In genomic region chr7:6823673-6824072, GRCm38 (mm10) we compare ENCODE assay signal across 14 mouse cellular contexts.
A peak's percentile ranks its signal among the peaks of the same experiment; 100 is the strongest.
DNase-seq lines count a peak whose midpoint lies in the region; ATAC-seq lines count a peak whose summit lies in the region.
"Had no signal": no experiment of that assay in that cellular context is flagged by ENCODE, and none has a peak within 500 bp of the region (broad histone marks: within the 10 kb centered on the region; RNA-seq: fewer than 3 reads in every experiment).

No protein-coding gene starts in this region.

- no peaks in the 10 kb centered on the region for H3K27me3 ChIP-seq in intestine, embryonic 16.5 days (replicated peaks; ENCODE audit: control insufficient read depth, insufficient read depth, low read length)
- no peaks in the 10 kb centered on the region for H3K27me3 ChIP-seq in intestine, embryonic 15.5 days (replicated peaks)
- H3K27me3 ChIP-seq in midbrain, embryonic 10.5 days (ENCODE audit: low read depth, poor library complexity, severe bottlenecking), result no peaks in the 10 kb centered on the region
- H3K27me3 ChIP-seq in midbrain, embryonic 16.5 days (ENCODE audit: control insufficient read depth, insufficient read depth, low read depth, low read length), result no peaks in the 10 kb centered on the region
- H3K27me3 ChIP-seq in limb, embryonic 11.5 days (ENCODE audit: control insufficient read depth, insufficient read depth, low read length), result no peaks in the 10 kb centered on the region
- H3K27me3 ChIP-seq: liver, embryonic 12.5 days had no signal

- peaks cover 13% of the 10 kb centered on the region for H3K4me1 ChIP-seq in intestine, embryonic 16.5 days (ENCODE audit: control insufficient read depth, insufficient read depth, low read length)
- H3K4me1 ChIP-seq in intestine, embryonic 15.5 days (replicated peaks), result 0 out of 2 replicates have a peak, but pooled peaks cover 3% of the 10 kb centered on the region
- H3K4me1 ChIP-seq in midbrain, embryonic 10.5 days, result peaks cover 30% of the 10 kb centered on the region
- H3K4me1 ChIP-seq in midbrain, embryonic 16.5 days (ENCODE audit: control insufficient read depth, insufficient read depth, low read length), result peaks cover 2% of the 10 kb centered on the region; the same call in 1 of the 2 replicates
- peaks cover 5% of the 10 kb centered on the region; the same call in 1 of the 2 replicates for H3K4me1 ChIP-seq in limb, embryonic 11.5 days (ENCODE audit: control insufficient read depth, insufficient read depth, low read length)
- H3K4me1 ChIP-seq: liver, embryonic 12.5 days had no signal

- no peak overlapping the region for H3K4me2 ChIP-seq in intestine, embryonic 16.5 days (ENCODE audit: low read depth, low read length)
- no peak overlapping the region for H3K4me2 ChIP-seq in intestine, embryonic 15.5 days (replicated peaks)
- H3K4me2 ChIP-seq in midbrain, embryonic 16.5 days (ENCODE audit: low read length), result no peak overlapping the region
- H3K4me2 ChIP-seq in limb, embryonic 11.5 days (ENCODE audit: low read depth, severe bottlenecking), result no peak overlapping the region
- H3K4me2 ChIP-seq: hindbrain, embryonic 14.5 days; liver, embryonic 12.5 days had no signal

- 48% methylated on average over 2 of the region's 2 CpGs for WGBS in intestine, embryonic 16.5 days
- WGBS in intestine, embryonic 15.5 days, result 36% methylated on average over 2 of the region's 2 CpGs
- 22% methylated on average over 2 of the region's 2 CpGs for WGBS in midbrain, embryonic 10.5 days
- 11% methylated on average over 2 of the region's 2 CpGs for WGBS in midbrain, embryonic 16.5 days
- 66% methylated on average over 2 of the region's 2 CpGs for WGBS in limb, embryonic 11.5 days

- no peak overlapping the region for H3K27ac ChIP-seq in intestine, embryonic 16.5 days (ENCODE audit: low read length)
- no peak overlapping the region for H3K27ac ChIP-seq in intestine, embryonic 15.5 days
- H3K27ac ChIP-seq in midbrain, embryonic 10.5 days (replicated peaks), result no peak overlapping the region
- H3K27ac ChIP-seq in midbrain, embryonic 16.5 days (ENCODE audit: low read length), result no peak overlapping the region
- 0 out of 2 replicates have a peak overlapping the region, but pooled peaks have one; percentile 18 for H3K27ac ChIP-seq in limb, embryonic 11.5 days (replicated peaks; ENCODE audit: low read depth, low read length)
- H3K27ac ChIP-seq: hindbrain, embryonic 14.5 days; liver, embryonic 12.5 days had no signal

- no peaks in the 10 kb centered on the region for H3K36me3 ChIP-seq in intestine, embryonic 16.5 days (ENCODE audit: control insufficient read depth, insufficient read depth, low read length)
- H3K36me3 ChIP-seq in intestine, embryonic 15.5 days, result no peaks in the 10 kb centered on the region
- no peaks in the 10 kb centered on the region for H3K36me3 ChIP-seq in midbrain, embryonic 10.5 days
- H3K36me3 ChIP-seq in midbrain, embryonic 16.5 days (ENCODE audit: control insufficient read depth, insufficient read depth, low read length), result no peaks in the 10 kb centered on the region
- no peaks in the 10 kb centered on the region for H3K36me3 ChIP-seq in limb, embryonic 11.5 days (ENCODE audit: control insufficient read depth, insufficient read depth, low read length)
- H3K36me3 ChIP-seq: liver, embryonic 12.5 days had no signal

- DNase-seq in midbrain, embryonic 10.5 days (ENCODE audit: low spot score), result peak; percentile 15
- DNase-seq in limb, embryonic 11.5 days (ENCODE audit: low spot score), result no peak
- peak; percentile 46 for DNase-seq in yolk sac, embryonic 10.5 days (ENCODE audit: low spot score)
- DNase-seq in thymus, postnatal 0 days (ENCODE audit: low spot score), result no peak
- DNase-seq: adrenal gland, postnatal 10 days; cerebellum, postnatal 14 days; kidney, postnatal 4 days; retina, postnatal 1 day had no signal

- no peak overlapping the region for H3K4me3 ChIP-seq in intestine, embryonic 16.5 days (ENCODE audit: low read length)
- no peak overlapping the region for H3K4me3 ChIP-seq in intestine, embryonic 15.5 days (replicated peaks)
- H3K4me3 ChIP-seq in midbrain, embryonic 10.5 days, result no peak overlapping the region
- H3K4me3 ChIP-seq in midbrain, embryonic 16.5 days (ENCODE audit: low read depth, low read length), result no peak overlapping the region
- H3K4me3 ChIP-seq in limb, embryonic 11.5 days (ENCODE audit: low read depth, low read length), result no peak overlapping the region
- H3K4me3 ChIP-seq: liver, embryonic 12.5 days had no signal

- ATAC-seq in intestine, embryonic 16.5 days, result peak; percentile 30; the same call in 1 of the 2 replicates
- ATAC-seq in intestine, embryonic 15.5 days, result no peak
- no peak for ATAC-seq in midbrain, embryonic 16.5 days
- ATAC-seq in limb, embryonic 11.5 days (ENCODE audit: insufficient number of reproducible peaks, low FRiP score, low TSS enrichment, low read depth), result 0 out of 2 replicates have a peak, but pooled peaks have one; percentile 62
- no peak for ATAC-seq in erythroblast, adult 5-6 weeks (replicated peaks; ENCODE audit: low FRiP score, poor library complexity, severe bottlenecking)
- ATAC-seq: liver, embryonic 12.5 days had no signal

- H3K9ac ChIP-seq in intestine, embryonic 16.5 days (ENCODE audit: low read depth, low read length), result no peak overlapping the region
- H3K9ac ChIP-seq in intestine, embryonic 15.5 days, result no peak overlapping the region
- no peak overlapping the region for H3K9ac ChIP-seq in midbrain, embryonic 16.5 days (ENCODE audit: low read depth, low read length)
- no peak overlapping the region for H3K9ac ChIP-seq in limb, embryonic 11.5 days (ENCODE audit: low read length)
- H3K9ac ChIP-seq: hindbrain, embryonic 14.5 days; liver, embryonic 12.5 days had no signal

- no peaks in the 10 kb centered on the region for H3K9me3 ChIP-seq in intestine, embryonic 16.5 days (ENCODE audit: control insufficient read depth, low read length)
- no peaks in the 10 kb centered on the region for H3K9me3 ChIP-seq in intestine, embryonic 15.5 days
- no peaks in the 10 kb centered on the region for H3K9me3 ChIP-seq in midbrain, embryonic 10.5 days (replicated peaks)
- H3K9me3 ChIP-seq in midbrain, embryonic 16.5 days (replicated peaks; ENCODE audit: control insufficient read depth, low read length, poor library complexity, severe bottlenecking), result no peaks in the 10 kb centered on the region
- no peaks in the 10 kb centered on the region; the same call in 1 of the 2 replicates for H3K9me3 ChIP-seq in limb, embryonic 11.5 days (ENCODE audit: control insufficient read depth, low read length)
- H3K9me3 ChIP-seq: liver, embryonic 12.5 days had no signal

Comparison
In these comparisons a context has a peak if more than half of its experiments do, and no peak if none do; other contexts are left out.
1. ATAC-seq: peak in intestine, embryonic 16.5 days (single experiment) and limb, embryonic 11.5 days (single experiment); none in intestine, embryonic 15.5 days (single experiment), midbrain, embryonic 16.5 days (single experiment) and erythroblast, adult 5-6 weeks (single experiment).
2. DNase-seq: peak in midbrain, embryonic 10.5 days (single experiment) and yolk sac, embryonic 10.5 days (single experiment); none in limb, embryonic 11.5 days (single experiment) and thymus, postnatal 0 days (single experiment).